Mouse (Mus musculus) neural tube, embryonic 14.5 days (tissue): ENCODE results near the gene Eef1akmt2. TPM values are rescaled to one million over a fixed set of nuclear protein-coding genes. Genes with fewer than 3 reads are reported as not detected.

Experiments used
- ATAC-seq: fragments of 200-750 bp; cut with Nextera tagmentation; 2 replicates; pipeline ENCODE4 v1.8.0; 2017; ENCODE audit warnings: low read depth, mild to moderate bottlenecking, moderate TSS enrichment, moderate library complexity
- H3K27ac ChIP-seq: fragments of 300-500 bp; sonication (generic); 2 replicates; pipeline ENCODE4 v1.5.1; 2014; ENCODE audit warnings: low read depth, mild to moderate bottlenecking, control low read depth, low read length, moderate library complexity, mixed read lengths
- H3K27me3 ChIP-seq: fragments of 300-500 bp; sonication (generic); 2 replicates; pipeline ENCODE4 v1.6.1; 2014; ENCODE audit warnings: low read length; ENCODE audit not compliant: control insufficient read depth, insufficient read depth
- H3K36me3 ChIP-seq: fragments of 300-500 bp; sonication (generic); 2 replicates; pipeline ENCODE4 v1.6.1; 2014; ENCODE audit warnings: low read length, mixed read lengths; ENCODE audit not compliant: control insufficient read depth, insufficient read depth
- H3K4me1 ChIP-seq: fragments of 300-500 bp; sonication (generic); 2 replicates; pipeline ENCODE4 v1.6.1; 2014; ENCODE audit warnings: low read length; ENCODE audit not compliant: control insufficient read depth, insufficient read depth
- H3K4me2 ChIP-seq: fragments of 300-500 bp; sonication (generic); 2 replicates; pipeline ENCODE4 v1.6.1; 2014; ENCODE audit warnings: mild to moderate bottlenecking, low read depth, low read length, control low read depth
- H3K4me3 ChIP-seq: fragments of 300-500 bp; sonication (generic); 2 replicates; pipeline ENCODE4 v1.5.1; 2014; ENCODE audit warnings: low read depth, low read length, control low read depth, mixed read lengths
- H3K9ac ChIP-seq: fragments of 300-500 bp; sonication (generic); replicated peaks from 2 replicates; pipeline ENCODE4 v1.6.1; 2014; ENCODE audit warnings: low read depth, mild to moderate bottlenecking, control low read depth, low read length, mixed read lengths
- H3K9me3 ChIP-seq: fragments of 300-500 bp; sonication (generic); 2 replicates; pipeline ENCODE4 v1.6.1; 2016; ENCODE audit warnings: low read length; ENCODE audit not compliant: control insufficient read depth
- WGBS: fragments of 180-500 bp; shearing (Covaris S2); extraction: QIAGEN DNeasy Blood & Tissue Kit; methylation state at CpG from one replicate; pipeline ENCODE4 v1.1.7; 2014; 5-methylcytosine and 5-hydroxymethylcytosine counted together
- polyA plus RNA-seq: library from polyadenylated mRNA; unstranded; fragments of >200 nt; fragmentation: Nextera tagmentation; extraction: Ambion mirVana; gene quantifications from 2 replicates; pipeline ENCODE4 v1.2.1, GENCODE M21; 2014

The Eef1akmt2 gene
- polyA plus RNA-seq, 1 experiment from 2014 or later = 97.5 TPM

GRCm38 (mm10) chr7:132802691-132803090, 49.8 kb downstream of the Eef1akmt2 start:
- H3K9me3 ChIP-seq = no peaks in the 10 kb centered on the region
- no peak for ATAC-seq
- H3K4me3 ChIP-seq = no peak overlapping the region
- H3K4me1 ChIP-seq = peaks cover 6% of the 10 kb centered on the region; the same call in 1 of the 2 replicates
- no peak overlapping the region for H3K4me2 ChIP-seq
- H3K36me3 ChIP-seq = no peaks in the 10 kb centered on the region
- WGBS = 76% methylated on average over 11 of the region's 11 CpGs
- H3K27ac ChIP-seq = no peak overlapping the region
- H3K9ac ChIP-seq = no peak overlapping the region
- H3K27me3 ChIP-seq = no peaks in the 10 kb centered on the region

- no peaks in the 10 kb centered on the region for H3K27me3 ChIP-seq
- WGBS = 82% methylated on average over 2 of the region's 2 CpGs
- no peak overlapping the region for H3K27ac ChIP-seq
- H3K9me3 ChIP-seq = no peaks in the 10 kb centered on the region
- H3K4me2 ChIP-seq = no peak overlapping the region
- H3K36me3 ChIP-seq = no peaks in the 10 kb centered on the region
- peaks cover 4% of the 10 kb centered on the region; the same call in 1 of the 2 replicates for H3K4me1 ChIP-seq
- no peak overlapping the region for H3K9ac ChIP-seq
- ATAC-seq = no peak
- H3K4me3 ChIP-seq = no peak overlapping the region
Measured at GRCm38 (mm10) chr7:132802066-132802465, 50.4 kb downstream of the Eef1akmt2 start.

GRCm38 (mm10) chr7:132801509-132801908, 51.0 kb downstream of the Eef1akmt2 start:
- Histone ChIP-seq H3K4me2 (no peak overlapping the region), H3K27me3 (no peaks in the 10 kb centered on the region), H3K27ac (no peak overlapping the region), H3K9ac (no peak overlapping the region), H3K36me3 (no peaks in the 10 kb centered on the region), H3K4me1 (no peaks in the 10 kb centered on the region), H3K9me3 (no peaks in the 10 kb centered on the region), H3K4me3 (no peak overlapping the region)
- 97% methylated on average over 5 of the region's 5 CpGs for WGBS
- ATAC-seq = no peak

- Histone ChIP-seq H3K4me2 (no peak overlapping the region), H3K27me3 (no peaks in the 10 kb centered on the region), H3K9me3 (no peaks in the 10 kb centered on the region), H3K36me3 (no peaks in the 10 kb centered on the region), H3K4me3 (no peak overlapping the region), H3K27ac (no peak overlapping the region), H3K4me1 (no peaks in the 10 kb centered on the region), H3K9ac (no peak overlapping the region)
- no peak for ATAC-seq
- WGBS = 90% methylated on average over 10 of the region's 10 CpGs
Measured at GRCm38 (mm10) chr7:132800868-132801267, 51.6 kb downstream of the Eef1akmt2 start.

GRCm38 (mm10) chr7:132799119-132800016, 53.1 kb downstream of the Eef1akmt2 start:
- H3K9me3 ChIP-seq = no peaks in the 10 kb centered on the region
- no peaks in the 10 kb centered on the region for H3K36me3 ChIP-seq
- H3K4me3 ChIP-seq = no peak overlapping the region
- no peak overlapping the region for H3K27ac ChIP-seq
- no peak overlapping the region for H3K4me2 ChIP-seq
- no peaks in the 10 kb centered on the region for H3K27me3 ChIP-seq
- ATAC-seq = no peak
- WGBS = 90% methylated on average over 5 of the region's 5 CpGs
- no peak overlapping the region for H3K9ac ChIP-seq
- H3K4me1 ChIP-seq = no peaks in the 10 kb centered on the region

GRCm38 (mm10) chr7:132795141-132795540, 57.3 kb downstream of the Eef1akmt2 start:
- H3K4me1 ChIP-seq = no peaks in the 10 kb centered on the region
- H3K9me3 ChIP-seq = no peaks in the 10 kb centered on the region
- 96% methylated on average over 5 of the region's 5 CpGs for WGBS
- no peak overlapping the region for H3K9ac ChIP-seq
- H3K36me3 ChIP-seq = no peaks in the 10 kb centered on the region
- ATAC-seq = no peak
- H3K4me3 ChIP-seq = no peak overlapping the region
- no peaks in the 10 kb centered on the region for H3K27me3 ChIP-seq
- H3K27ac ChIP-seq = no peak overlapping the region
- H3K4me2 ChIP-seq = no peak overlapping the region

GRCm38 (mm10) chr7:132793467-132793866, 59.0 kb downstream of the Eef1akmt2 start:
- no peak for ATAC-seq
- Histone ChIP-seq H3K4me3 (no peak overlapping the region), H3K9me3 (no peaks in the 10 kb centered on the region), H3K36me3 (no peaks in the 10 kb centered on the region), H3K9ac (no peak overlapping the region), H3K27me3 (no peaks in the 10 kb centered on the region), H3K4me1 (no peaks in the 10 kb centered on the region), H3K27ac (no peak overlapping the region), H3K4me2 (no peak overlapping the region)
- 51% methylated on average over 6 of the region's 6 CpGs for WGBS

GRCm38 (mm10) chr7:132790447-132791219, 61.8 kb downstream of the Eef1akmt2 start:
- no peaks in the 10 kb centered on the region for H3K4me1 ChIP-seq
- H3K4me2 ChIP-seq = no peak overlapping the region
- H3K9me3 ChIP-seq = no peaks in the 10 kb centered on the region
- no peak overlapping the region for H3K4me3 ChIP-seq
- no peaks in the 10 kb centered on the region for H3K27me3 ChIP-seq
- H3K9ac ChIP-seq = no peak overlapping the region
- no peaks in the 10 kb centered on the region for H3K36me3 ChIP-seq
- ATAC-seq = no peak
- H3K27ac ChIP-seq = no peak overlapping the region
- 75% methylated on average over 14 of the region's 14 CpGs for WGBS

GRCm38 (mm10) chr7:132788826-132789225, 63.6 kb downstream of the Eef1akmt2 start:
- H3K9ac ChIP-seq = no peak overlapping the region
- H3K27me3 ChIP-seq = no peaks in the 10 kb centered on the region
- WGBS = 97% methylated on average over 13 of the region's 13 CpGs
- no peaks in the 10 kb centered on the region for H3K4me1 ChIP-seq
- no peaks in the 10 kb centered on the region for H3K9me3 ChIP-seq
- H3K36me3 ChIP-seq = no peaks in the 10 kb centered on the region
- no peak overlapping the region for H3K27ac ChIP-seq
- no peak for ATAC-seq
- no peak overlapping the region for H3K4me2 ChIP-seq
- H3K4me3 ChIP-seq = no peak overlapping the region
